Mouse (Mus musculus) gastrocnemius, postnatal 14 days (tissue): ENCODE results near the gene Cs. TPM values are rescaled to one million over a fixed set of nuclear protein-coding genes. Genes with fewer than 3 reads are reported as not detected.
"Not testable (repeated sequence)": the region's sequence is repeated elsewhere in the genome, so short reads cannot be mapped to it uniquely, and the experiment has no call there.

Experiments
- DNase-seq: peaks from one replicate; pipeline ENCODE4 v3.0.0; 2021; ENCODE audit warnings: mixed read lengths
- intact Hi-C: fragments of 180-260 bp; cut with DNase I; formaldehyde crosslinking; loops from one replicate; pipeline ENCODE4 v1.15.1; 2025; ENCODE audit warnings: low total_unique reads
- total RNA-seq, 2 experiments: library from RNA; stranded (reverse); gene quantifications; 2 replicates each; pipeline ENCODE4 v1.2.3; 2021

Cs gene
- total RNA-seq, 2 experiments from 2014 or later = 571 to 668 TPM

DNA sequence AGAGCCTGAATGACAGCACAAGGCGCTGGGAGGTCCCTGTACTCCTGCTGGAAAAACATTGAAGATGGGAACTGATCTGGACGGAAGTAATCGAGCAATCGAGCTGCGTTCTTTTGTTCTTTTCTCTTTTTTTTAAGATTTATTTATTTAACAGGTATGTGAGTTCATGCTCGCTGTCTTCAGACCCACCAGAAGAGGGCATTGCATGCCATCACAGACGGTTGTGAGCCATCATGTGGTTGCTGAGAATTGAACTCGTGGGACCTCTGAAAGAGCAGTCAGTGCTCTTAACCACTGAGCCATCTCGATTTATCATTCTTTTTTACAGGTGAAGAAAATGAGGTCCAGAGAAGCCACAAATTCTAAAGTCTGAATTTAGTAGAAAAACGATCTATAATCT lies 9.9 kb upstream of the Cs start:
- DNase-seq = no peak
- intact Hi-C loops = no loop called here

DNA sequence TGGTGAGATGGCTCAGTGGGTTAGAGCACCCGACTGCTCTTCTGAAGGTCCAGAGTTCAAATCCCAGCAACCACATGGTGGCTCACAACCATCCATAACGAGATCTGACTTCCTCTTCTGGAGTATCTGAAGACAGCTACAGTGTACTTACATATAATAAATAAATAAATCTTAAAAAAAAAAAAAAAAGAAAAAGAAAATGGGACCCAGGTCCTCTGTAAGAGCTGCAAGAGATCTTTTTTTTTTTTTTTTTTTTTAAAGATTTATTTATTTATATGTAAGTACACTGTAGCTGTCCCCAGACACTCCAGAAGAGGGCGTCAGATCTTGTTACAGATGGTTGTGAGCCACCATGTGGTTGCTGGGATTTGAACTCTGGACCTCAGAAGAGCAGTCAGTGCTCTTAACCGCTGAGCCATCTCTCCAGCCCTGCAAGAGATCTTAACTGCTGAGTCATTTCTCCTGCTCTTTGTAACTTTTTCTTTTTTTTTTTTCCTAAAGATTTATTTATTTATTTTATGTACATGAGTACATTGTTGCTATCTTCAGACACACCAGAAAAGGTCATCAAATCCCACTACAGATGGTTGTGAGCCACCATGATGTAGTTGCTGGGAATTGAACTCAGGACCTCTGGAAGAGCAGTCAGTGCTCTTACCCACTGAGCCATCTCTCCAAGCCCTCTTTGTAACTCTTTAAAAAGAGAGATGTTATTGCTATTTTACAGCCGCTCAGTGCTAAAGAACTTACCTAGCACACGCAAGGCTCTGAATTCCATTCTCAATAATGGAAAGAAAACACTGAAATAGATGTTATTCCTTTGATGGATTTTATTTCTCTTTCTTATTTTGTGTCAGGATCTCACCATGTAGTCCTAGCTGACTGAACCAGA lies 4.9 kb upstream of the Cs start:
- DNase-seq = not testable (repeated sequence)
- intact Hi-C loops = loop anchor here (5.0 kb wide), 1 partner anchor 125 kb away; the partner anchor contains the start of gene Smarcc2

DNA sequence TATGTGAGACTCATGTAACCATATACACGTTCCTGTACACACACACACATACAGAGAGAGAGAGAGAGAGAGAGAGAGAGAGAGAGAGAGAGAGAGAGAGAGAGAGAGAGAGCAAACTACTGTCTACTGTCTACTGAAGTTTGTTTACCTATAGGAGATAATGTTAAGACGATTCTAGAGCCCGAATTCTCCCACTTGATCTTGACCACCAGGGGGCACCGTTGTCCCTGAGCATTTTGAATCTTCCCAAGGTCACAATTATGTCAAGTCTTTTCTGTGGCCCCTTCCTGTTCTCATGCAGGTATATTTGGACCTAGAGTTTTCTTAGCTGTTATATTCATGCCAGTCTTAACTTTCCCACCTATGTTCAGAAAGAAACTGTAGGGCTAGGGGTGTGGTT lies 2.0 kb upstream of the Cs start:
- intact Hi-C loops = no loop called here
- peak; percentile 73 for DNase-seq

DNA sequence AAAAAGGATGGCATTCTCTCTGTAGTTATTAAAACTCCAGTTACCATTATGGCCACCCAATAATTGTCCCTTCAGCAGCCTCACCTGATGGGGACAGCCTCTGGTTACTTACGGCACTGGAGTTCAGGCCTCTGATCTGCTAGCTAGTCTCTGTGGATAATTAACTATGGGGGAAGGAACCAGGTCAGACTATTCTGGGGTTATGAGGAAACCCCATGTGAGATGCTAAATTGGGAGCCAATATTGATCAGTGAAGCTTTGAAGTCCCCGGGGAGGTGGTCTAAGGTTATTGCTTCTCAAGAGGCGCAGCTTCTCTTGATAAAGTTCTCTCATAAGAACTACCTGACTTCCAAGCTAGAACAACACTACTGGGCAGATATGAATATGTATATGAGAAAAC lies 1.3 kb upstream of the Cs start:
- intact Hi-C loops = no loop called here
- no peak for DNase-seq

DNA sequence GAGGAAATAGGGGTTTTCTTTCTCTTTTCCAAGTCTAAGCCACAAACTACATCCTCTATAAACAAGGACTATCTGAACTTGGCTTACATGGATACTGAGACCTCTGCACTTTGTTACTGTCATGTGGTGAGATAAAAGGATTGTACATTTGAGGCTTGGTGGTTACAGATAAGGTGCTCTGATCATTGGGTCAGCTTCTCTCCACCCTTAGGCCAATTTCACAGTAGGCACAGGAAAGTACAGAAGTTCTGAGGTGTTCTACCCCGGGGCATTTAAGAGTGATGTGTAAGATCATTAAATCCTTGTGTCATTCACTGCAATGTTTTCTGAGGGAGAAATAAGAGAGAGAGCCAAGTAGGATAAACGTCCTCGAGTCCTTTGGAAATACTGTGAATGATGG lies 937 bp upstream of the Cs start:
- intact Hi-C loops = no loop called here
- no peak for DNase-seq

DNA sequence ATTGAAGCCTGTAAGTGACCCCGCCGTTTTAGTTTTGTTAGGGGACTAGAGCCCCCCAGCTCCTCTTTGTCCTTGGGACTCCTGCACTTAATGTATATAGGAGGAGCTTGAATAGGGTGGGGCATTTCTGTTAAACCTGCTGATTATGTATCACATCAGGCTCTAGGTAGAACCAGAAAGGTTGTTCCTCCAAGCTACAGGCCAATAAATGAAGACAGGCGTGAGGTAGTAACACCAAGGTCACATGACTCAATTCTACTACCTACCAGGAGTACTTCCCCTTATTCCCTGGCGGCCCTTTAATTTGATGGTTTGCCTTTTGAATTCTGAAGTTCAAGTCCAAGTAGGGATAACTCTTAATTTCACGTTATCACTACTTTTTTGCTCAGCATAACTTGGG lies 881 bp downstream of the Cs start:
- no peak for DNase-seq
- intact Hi-C loops = no loop called here

DNA sequence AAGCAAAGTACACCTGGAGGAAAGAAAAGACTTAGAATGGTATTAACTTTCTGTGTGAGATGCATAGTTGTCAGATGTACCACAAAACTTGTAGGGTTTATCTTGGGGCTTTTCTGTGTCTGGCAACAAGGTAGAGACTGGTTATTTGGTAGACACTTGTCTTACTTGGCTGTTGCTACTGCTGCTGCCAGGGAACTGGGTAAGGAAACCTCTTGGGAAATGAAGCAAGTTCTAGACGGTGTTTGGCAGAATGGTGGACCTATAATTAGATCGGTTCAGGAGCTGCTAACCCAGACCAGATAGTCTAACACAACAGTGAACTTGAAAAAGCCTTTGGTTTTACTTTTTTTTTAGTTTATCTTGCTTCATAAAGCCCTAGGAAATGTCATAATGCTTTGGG lies 1.4 kb downstream of the Cs start:
- no peak for DNase-seq
- intact Hi-C loops = no loop called here

DNA sequence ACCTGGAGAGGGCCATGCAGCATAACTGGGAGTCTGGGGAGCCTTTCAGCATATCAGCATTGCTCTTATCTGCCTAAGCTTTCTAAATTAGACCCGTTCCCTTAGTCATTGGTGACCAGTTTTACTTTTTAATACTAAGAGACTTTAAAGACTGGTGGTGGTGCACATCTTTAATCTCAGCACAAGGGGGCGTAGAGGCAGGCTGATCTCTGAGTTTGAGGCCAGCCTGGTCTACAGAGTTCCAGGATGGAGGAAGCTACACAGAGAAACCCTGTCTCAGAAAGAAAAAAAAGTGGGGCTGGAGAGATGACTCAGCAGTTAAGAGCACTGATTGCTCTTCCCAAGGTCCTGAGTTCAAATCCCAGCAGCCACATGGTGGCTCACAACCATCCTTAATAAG lies 2.7 kb downstream of the Cs start:
- intact Hi-C loops = no loop called here
- no peak for DNase-seq

DNA sequence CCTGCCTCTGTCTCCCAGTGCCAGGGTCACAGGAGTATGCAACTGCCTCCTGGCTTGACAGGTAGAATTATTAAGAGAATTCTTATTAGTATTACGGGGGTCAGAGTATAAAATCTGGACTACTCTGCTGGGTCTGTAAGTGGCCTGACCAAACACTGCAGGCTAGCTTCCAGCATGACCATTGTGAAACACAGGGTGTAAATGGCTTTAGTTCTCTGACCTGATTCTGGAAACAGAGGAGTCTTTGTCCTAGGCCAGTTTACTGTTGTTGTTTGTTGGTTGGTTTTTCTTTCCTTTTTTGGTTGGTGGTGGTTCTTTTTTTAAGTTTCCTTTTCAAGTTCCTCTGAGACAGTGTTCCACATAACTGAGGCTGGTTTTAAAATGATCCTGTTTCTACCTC lies 5.9 kb downstream of the Cs start:
- intact Hi-C loops = no loop called here
- DNase-seq = no peak

DNA sequence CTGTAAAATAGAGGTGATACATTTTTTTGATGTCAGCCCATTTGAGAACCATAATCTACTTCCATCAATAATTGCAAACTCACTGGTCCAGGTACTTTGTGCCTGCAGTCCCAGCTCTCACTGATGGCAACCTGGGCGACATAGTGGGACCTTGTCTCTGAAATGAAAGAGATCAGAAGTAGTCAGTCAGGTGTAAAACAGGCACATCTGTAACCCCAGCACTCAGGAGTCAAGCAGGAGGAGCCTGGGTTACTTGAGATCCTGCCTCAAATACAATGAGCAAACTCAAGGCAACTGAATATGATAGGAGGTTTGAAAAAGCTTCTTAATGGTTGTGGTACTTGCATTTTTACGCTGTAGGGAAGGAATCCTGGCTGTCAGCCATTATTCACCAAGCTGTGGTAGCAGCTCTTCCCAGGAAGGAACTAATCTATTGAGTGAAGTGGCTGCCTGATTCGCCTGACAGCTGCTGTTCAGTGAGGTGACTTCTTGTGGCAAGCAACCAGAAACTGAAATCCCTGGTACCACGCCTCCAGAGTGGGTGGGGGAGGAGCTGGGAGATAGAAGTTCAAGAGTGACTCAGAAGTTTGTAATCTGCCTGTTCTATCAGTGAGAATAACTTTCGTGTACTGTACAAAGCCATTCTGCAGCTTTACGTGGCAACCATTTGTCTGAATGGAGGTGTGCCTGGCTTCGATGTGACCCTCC lies 7.2 kb downstream of the Cs start:
- intact Hi-C loops = no loop called here

DNA sequence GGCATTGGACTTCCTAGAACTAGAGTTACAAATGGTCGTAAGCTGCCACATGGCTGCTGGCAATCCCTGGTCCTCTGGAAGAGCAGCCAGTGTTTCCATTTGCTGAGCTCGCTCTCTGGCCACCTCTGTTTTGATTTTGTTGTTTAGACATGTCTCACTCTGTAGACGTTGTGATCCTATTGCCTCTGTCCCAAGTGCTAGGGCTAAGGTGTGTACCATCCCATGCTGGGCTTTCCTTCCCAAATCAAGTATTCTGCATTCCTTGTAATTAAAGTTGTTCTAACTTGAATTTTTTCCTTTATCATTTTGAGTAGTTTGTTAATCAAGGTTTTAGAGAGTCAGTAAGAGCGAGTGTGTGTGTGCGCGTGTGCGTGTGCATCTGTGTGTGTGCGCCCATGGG lies 10.0 kb downstream of the Cs start:
- intact Hi-C loops = no loop called here

More for the DNA sequence above, 7.2 kb downstream of the Cs start:
- DNase-seq = peak; percentile 78

DNA sequence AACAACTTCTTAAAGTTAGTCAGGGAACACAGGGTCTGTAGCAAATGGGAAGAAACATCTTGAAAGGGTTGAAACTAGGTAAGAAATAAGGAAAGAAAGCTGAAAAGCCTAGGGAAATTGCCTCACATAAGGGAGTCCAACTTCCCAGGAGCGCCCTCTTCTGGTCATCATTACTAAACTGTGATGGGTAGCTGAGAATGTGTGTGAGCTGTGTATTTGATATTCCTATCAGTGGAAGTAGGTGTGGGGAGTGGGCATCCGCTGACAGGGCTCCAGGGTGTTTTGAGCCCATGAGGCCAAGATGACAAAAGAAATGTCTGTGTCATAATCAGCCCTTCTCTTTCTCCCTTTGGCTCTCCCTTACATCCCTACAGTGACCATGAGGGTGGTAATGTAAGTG lies 21.3 kb downstream of the Cs start:
- peak; percentile 49 for DNase-seq
- intact Hi-C loops = no loop called here

More for the DNA sequence above, 10.0 kb downstream of the Cs start:
- no peak for DNase-seq

DNA sequence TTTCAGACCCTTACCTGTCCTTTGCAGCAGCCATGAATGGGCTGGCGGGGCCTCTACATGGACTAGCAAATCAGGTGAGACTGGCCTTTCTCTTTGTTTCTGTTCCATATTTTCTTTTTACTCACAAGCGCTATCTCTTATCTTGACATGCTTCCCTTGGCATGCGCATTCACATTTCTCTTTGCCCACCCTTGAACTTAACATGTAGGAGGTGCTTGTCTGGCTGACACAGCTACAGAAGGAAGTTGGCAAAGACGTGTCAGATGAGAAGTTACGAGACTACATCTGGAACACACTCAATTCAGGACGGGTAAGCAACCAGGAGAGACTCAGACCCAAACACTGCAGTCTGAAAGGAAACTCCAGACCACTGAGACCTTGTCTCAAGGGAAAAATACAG lies 21.7 kb downstream of the Cs start:
- DNase-seq = no peak
- intact Hi-C loops = no loop called here

DNA sequence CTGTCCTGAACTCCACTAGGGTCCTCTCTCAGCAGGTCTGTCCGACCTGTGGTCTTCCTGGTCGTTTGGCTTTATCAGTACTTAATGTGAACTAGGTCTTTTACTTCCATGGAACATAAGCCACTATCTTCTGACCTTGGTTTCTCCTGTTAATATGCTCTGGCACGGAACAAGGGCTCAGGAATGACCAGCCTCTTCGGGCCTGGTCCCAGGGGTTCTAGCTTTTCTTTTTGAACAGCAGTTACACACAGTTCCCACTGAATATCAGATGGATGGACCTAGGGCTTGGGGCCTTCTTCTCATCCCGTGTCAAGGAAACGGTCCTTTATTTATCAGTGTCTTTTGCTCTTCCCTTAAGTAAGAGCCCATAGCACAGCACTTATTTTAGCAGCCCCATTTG lies 24.3 kb downstream of the Cs start:
- no peak for DNase-seq
- intact Hi-C loops = no loop called here

DNA sequence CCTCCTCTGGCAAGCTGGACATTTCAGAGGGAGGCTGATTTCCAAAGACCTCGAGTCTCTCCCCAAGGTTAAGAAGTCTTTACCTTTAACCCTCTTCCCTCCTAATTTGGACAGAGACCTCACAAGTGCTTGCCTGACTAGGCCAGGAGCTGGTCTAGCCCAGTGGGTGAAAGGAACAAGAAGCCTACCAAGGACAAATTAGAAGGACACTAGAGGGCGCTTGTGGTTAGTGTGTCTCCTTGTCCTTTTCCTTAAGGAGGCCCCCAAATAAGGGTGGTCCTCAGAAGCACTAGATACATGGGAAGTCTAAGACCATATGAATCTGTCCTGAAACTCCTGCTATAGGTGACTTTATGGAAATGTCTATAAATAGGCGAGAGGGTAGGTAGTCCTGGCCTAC lies 25.0 kb downstream of the Cs start:
- intact Hi-C loops = no loop called here
- no peak for DNase-seq

DNA sequence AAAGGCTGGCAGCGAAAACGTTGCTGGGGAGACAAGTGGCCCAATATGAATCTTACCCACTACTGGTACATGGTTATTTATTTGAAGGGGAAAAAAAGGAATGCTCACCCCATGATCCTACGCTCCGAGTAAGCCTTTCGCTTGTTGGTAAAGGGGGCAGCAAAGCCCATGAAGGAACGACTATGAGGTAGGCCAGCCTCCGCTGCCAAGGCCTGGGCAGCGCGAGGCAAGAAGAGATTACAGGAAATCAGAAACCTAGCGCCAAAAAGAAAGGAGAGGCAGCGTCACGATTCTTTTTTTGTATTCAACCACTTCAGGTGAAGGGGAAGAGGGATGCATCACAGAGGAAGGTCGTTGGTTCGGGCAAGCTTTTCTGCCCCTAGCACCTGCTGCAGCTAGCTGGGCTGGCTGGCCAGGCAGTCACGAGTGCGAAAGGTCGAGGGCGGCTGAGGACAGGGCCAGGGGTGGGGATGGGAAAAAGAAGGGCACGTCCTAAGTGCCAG lies 30.4 kb downstream of the Cs start:
- no peak for DNase-seq
- intact Hi-C loops = loop anchor here (5.0 kb wide), 1 partner anchor 89 kb away; the partner anchor contains the start of gene Smarcc2

DNA sequence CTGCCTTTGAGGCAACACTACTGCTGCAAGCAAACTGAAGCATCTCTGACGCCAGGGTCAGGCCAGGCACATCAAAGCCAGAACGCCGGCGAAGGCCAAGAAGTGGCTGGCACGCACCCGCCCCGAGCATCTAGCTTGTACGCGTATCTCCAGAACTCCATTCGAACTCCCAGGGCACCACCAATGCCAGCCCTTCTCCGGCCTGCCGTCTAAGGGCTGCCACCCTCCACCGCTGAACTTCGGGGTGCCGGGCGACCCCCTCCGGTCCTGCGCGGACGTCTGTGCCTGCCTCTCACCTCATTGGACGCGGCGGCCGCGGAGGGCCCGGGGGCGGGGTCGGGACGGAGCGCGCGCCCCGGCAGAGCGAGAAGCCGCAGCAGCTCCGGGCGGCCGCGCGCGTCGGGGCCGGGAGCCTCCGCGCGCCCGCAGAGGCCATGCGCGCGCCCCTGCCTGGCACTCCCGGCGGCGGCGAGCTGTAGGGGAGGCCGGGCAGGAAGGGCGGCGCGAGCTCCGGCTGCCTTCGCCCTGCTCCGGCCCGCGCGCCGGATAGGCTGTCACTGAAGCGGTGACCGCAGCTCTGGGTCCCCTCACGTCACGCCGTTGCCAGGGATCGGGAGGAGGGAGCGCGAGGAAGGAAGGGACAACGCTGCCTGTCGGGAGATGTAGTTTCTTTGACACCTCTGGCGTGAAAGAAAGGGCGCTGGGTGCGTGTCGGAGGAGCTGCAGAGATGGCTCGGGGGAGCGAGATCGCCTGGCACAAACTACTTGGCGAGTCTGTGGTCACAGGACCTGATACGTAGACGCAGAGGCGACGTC lies 31.1 kb downstream of the Cs start, which contains the start of gene Coq10a:
Gene Coq10a (minus strand): TSS at position 596 of the 816 bp plus-strand sequence.
- intact Hi-C loops = loop anchor here (5.0 kb wide), 1 partner anchor 89 kb away; the partner anchor contains the start of gene Smarcc2
- DNase-seq = peak; percentile 93

DNA sequence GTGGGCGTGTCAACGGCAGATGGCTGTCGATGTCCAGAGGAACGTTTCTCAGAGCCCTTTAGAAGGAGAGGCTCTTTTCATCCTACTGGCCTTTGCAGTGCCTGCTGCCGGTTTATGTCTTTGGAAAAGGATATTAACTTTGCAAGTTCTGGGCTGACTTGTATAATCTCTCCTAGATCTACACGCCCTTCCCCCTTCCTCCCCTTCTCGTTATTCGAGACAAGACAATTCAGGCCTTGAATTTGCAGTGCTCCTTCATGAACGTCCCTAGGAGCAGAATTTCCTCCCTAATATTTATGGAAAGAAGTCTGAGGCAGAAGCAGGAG lies 31.6 kb downstream of the Cs start:
- intact Hi-C loops = loop anchor here (5.0 kb wide), 1 partner anchor 88 kb away; the partner anchor contains the start of gene Smarcc2
- no peak for DNase-seq

DNA sequence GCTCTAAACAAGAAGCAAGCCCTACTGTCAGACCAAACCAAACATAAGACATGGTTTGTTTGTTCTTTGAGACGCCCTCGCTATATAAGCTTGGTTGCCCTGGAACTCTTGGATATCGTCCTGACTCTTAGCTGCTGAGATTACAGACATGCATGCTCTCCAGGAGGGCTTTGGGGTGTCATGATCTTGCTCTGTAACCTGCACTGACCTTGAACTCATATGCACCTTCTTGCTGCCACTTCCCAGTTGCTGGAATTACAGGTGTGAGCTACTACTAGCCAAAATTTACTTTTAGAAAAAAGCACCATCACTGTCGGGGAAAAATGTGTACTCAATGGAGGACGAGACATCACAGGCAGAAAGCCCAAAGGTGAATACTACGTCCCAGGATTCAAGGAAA lies 32.1 kb downstream of the Cs start:
- intact Hi-C loops = loop anchor here (5.0 kb wide), 1 partner anchor 88 kb away; the partner anchor contains the start of gene Smarcc2
- DNase-seq = no peak

DNA sequence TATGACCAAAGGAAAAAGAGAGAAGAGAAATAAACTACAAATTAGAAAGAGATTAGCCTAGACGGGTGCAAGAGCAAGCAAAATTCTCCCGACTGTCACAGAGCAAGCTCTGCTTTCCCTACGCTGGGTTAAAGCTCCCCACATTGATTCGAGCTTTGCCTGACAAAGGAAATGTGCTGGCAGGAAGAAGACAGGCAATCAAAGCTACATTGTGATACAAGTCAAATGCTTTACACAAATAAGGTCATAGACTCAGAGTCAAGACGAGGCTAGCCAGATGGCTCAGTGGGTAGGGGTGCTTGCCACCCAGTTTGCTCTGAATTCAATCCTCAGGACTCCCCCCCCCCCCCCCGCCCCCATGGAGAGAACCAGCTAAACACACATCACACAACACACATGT lies 32.5 kb downstream of the Cs start:
- intact Hi-C loops = no loop called here
- no peak for DNase-seq
